Mouse (Mus musculus): Measurements from ENCODE around the gene Itgb4. TPM values are rescaled to one million over a fixed set of nuclear protein-coding genes. Genes with fewer than 3 reads are reported as not detected.
A peak's percentile ranks its signal among the peaks of the same experiment; 100 is the strongest.

The Itgb4 gene
- not detected in 3 replicates for total RNA-seq (2017)

DNA sequence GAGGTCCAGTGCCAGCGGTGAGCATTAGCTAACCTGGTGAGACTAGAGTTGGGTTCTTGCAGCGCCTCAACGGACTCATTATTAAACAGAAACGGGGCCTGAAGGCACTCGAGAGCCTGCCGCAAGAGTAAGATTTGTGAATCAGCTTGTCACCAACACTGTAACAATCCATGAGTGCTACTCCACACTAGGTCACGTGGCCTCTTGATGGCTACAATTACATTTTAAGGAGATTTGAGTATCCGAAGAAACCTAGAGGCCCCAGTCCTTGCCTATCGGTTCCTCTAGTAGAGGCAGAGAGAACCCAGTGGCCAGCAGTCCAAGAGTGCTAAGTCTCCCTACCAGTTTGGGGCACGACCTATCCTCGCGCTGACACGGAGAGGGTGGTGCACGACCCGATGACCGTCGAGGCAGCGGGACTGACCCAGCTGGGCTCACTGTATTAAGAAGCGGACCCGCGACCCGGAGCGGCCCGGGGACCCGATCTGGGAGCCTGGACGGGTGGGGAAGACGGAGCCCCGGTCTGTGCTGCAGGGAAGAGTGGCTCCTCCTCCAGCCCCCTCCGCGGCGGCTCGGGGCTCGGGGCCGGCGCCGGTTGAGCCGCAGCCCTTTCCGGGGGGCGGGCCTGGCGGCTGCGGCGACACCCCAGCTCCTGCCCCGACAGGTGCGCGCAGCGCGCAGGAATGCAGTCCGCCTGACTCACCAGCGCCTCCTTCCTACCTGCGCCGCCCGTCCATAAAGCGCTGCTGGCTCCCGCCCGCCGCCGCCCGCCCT lies at the start of gene Itgb4:
Gene Itgb4, plus strand, starts transcription at position 401 of the 774 bp plus-strand sequence.
- ATAC-seq (replicated peaks; ENCODE audit: insufficient number of reproducible peaks, low FRiP score, low TSS enrichment, poor library complexity, severe bottlenecking): no peak

DNA sequence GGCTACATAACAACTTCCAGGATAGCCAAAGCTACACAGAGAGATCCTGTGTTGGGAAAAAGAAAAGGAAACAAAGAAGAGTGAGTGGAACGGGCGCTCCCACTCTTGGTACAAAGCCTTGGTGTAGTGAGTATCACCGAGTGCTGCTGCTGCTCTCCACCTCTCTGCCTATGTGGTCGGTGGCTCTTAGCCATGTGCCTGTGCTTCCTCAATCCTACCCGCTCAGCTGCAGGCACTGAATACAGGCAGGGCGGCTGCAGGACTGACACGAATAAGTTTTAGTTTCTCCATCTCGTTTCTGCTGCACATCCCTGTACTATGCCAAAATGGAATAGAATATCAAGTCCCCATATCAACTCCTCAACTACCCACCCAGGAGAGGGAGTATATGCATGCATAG lies 45.5 kb upstream of the Itgb4 start:
- no peak for ATAC-seq (replicated peaks; ENCODE audit: insufficient number of reproducible peaks, low FRiP score, low TSS enrichment, poor library complexity, severe bottlenecking)

DNA sequence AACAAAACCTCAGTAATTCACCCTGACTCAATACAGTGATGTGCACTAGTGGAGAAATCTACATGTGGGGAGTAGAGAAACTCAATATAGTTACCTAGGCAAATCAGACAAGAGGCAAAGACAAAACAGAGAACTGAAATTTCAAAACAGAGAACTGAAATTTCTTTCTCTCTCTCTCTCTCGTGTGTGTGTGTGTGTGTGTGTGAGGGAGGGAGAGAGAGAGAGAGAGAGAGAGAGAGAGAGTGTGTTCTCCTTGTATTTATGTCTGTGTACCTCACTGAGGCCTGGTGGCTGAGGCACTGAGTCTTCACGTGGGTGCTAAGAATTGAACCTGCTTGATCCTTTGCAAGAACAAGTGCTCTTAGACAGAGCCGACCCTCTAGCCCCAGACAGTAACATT lies 44.7 kb upstream of the Itgb4 start:
- ATAC-seq (replicated peaks; ENCODE audit: insufficient number of reproducible peaks, low FRiP score, low TSS enrichment, poor library complexity, severe bottlenecking): peak; percentile 34; the same call in 1 of the 2 replicates

DNA sequence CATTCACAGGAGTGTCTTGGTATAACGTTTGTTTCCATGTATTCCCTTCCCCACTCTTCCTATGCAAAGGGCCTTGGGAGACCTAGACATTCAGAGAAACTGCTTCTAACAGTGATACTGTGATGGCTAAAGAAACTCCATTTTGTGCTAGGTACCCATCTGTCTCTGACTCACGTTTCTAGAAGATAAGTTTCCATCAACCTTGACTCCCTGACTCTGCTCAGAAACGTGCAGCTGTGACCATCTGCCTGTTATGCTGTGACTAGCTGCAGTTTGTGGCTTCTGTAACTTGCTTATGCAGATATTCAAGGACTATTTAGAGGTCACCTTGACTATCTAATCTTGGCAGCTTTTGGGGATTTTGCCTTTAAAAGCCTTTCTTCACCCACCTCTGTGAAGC lies 43.3 kb upstream of the Itgb4 start:
- no peak for ATAC-seq (replicated peaks; ENCODE audit: insufficient number of reproducible peaks, low FRiP score, low TSS enrichment, poor library complexity, severe bottlenecking)

DNA sequence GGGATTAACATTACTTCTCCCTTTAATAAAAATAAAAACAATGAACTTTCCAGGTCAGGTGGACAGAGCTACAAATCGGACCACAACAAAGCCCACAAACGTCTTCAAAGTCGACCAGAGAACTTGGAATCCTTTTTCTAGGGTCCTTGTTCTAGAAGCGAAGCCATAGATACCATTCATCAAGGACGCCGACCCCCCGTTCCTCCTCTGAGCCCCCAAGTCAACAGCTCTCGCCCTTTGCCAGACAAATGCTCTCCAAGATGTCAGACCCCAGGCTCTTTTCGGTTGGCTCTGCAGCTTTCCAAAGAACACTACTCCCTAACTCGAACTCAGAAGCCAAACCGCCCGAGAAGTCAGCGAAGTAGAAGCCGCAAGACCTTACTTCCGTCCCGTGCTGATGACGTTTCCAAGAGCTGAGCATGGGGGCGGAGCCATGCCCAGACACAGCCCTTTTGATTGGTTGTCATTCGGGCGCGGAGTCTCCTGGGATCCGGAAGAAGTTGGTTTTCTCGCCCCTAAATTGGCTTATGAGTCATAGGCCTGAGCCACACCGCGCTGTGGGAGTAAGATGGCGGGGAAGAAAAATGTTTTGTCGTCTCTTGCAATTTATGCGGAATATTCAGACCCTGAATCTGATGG lies 41.3 kb upstream of the Itgb4 start, which contains the start of the genes Sap30bp and Recql5:
Gene Sap30bp, plus strand, starts transcription at position 175 of the 639 bp plus-strand sequence.
Gene Recql5, minus strand, starts transcription at position 370 of the 639 bp plus-strand sequence.
- ATAC-seq (replicated peaks; ENCODE audit: insufficient number of reproducible peaks, low FRiP score, low TSS enrichment, poor library complexity, severe bottlenecking): peak; percentile 99

DNA sequence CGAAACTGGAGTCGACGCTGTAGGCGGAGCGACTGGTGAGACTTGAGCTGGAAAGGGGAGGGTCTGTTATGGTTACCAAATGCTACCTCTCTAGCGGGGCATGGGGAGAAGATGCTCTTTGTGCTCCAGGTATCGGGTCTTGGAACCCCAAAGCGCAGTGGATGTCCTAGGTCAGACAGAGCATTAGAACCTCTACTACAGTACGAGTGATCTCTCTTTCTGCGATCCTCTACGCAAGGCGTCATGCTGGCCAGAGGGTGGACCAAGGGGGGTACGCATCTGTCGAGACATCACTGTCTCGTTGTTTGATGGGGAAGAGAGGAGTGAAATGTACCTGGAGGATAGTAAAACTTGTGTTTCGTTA lies 40.8 kb upstream of the Itgb4 start:
- peak; percentile 12; the same call in 1 of the 2 replicates for ATAC-seq (replicated peaks; ENCODE audit: insufficient number of reproducible peaks, low FRiP score, low TSS enrichment, poor library complexity, severe bottlenecking)

DNA sequence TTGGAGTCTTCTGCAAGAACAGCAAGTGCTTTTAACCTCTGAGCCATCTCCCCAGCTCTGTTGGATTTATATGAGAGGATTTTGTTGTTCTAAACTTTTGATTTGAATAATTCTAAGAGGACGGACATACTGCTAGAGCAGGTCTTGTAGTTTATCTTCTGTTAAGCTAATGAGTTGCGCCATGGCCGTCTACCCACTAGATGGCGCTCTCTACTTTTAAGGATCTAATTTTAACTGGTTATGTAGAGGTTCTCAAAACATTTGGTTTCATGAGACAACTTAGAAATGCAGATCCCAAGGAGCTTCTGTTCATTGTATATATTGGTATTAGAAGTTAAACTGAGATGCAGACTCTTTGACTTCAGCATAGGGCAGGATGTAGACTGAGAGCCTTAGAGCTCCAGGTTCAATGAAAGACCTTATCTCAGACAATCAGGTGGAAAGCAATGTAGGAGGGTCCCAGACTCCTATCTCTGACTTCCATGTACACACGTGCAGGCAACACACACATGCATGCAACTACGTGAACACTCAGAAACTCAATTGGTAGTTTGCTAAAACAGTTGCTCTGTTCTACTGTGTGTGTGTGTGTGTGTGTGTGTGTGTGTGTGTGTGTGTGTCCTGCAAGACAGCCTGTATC lies 34.7 kb upstream of the Itgb4 start:
- ATAC-seq (replicated peaks; ENCODE audit: insufficient number of reproducible peaks, low FRiP score, low TSS enrichment, poor library complexity, severe bottlenecking): peak; percentile 69; the same call in 1 of the 2 replicates

DNA sequence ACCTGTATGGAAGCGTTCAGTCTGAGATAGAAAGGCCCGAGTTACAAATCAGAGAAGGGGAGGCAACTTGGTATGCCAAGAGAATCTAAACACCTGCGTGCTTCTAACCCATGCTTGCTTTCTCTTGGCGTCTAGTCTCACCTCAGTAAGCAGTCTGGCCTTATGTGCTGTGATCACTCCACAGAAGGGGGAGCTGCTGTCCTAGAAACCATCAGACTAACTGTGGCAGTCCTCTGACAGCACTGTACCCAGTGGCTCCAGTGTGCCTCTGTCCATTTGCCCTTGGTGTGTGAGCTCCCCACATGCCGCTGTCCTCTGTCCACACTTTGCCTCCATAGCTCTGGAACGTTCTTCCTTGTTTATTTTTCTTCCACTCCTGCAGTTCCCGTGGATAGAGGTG lies 32.5 kb upstream of the Itgb4 start:
- no peak for ATAC-seq (replicated peaks; ENCODE audit: insufficient number of reproducible peaks, low FRiP score, low TSS enrichment, poor library complexity, severe bottlenecking)

DNA sequence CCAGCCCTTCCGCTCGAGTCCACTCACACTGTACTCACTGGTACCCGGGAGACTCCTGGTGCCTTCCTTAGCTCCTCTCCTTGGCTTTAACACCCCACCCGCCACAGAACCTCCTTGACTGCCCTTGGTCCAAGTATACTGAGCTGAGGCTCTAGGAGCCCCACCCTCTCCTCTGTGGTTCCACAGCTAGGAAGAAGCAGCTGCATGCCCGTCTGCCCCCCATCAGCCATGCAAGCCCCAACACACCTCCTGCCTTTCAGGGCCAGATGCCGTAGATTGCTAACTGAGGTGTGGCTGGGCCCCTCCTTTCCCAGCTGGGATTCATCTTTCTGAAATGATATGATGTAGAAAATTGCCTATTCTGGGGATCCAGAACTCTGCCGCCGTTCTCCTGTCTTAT lies 29.3 kb upstream of the Itgb4 start:
- no peak for ATAC-seq (replicated peaks; ENCODE audit: insufficient number of reproducible peaks, low FRiP score, low TSS enrichment, poor library complexity, severe bottlenecking)

DNA sequence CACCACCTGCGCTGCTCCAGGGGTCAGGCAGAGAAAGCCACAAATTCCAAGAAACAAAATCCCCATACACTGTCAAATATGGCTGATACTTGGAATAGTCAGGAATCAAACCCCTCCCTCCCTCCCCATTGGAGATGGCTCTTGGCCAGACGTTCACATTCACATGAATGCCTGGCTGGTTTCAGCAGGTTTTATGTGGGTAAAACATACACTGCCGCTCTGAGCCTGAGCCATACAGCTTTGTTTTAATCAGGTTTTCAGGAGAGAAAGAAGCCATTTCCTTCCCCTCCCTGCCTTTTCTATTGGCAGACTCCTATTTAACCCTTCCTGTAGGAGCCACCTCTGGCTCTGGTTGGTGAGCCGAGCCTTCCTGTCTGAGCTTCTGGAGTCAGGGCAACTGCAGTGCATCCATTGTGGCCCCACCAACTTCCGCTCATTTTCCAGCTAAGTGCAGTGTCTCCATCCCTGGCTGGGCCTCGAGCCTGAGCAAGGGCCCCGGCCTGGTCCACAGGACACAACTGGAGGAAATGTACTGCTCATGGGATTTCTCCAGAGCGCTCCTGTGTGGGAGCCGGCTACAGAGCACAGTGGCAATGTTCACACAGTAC lies 28.2 kb upstream of the Itgb4 start:
- ATAC-seq (replicated peaks; ENCODE audit: insufficient number of reproducible peaks, low FRiP score, low TSS enrichment, poor library complexity, severe bottlenecking): no peak

DNA sequence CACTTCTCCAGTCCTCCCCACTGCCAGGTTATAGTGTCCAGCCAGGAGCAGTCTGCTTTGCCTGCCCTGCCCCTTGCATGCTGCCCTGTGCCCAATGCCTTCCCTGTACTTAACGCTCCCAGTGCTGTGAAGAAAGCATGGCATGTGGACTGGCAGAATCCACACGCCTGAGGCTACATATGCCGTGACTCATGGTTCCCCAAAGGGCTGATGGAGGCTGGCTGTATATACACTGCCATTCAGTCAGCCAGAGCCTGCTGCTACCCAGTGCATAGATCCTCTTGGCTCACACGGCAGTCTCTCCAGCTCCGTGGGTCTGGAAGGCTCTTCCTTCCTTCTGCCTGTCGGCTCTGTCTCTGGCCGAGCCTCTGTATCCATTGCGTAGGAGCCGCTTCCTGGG lies 26.2 kb upstream of the Itgb4 start:
- ATAC-seq (replicated peaks; ENCODE audit: insufficient number of reproducible peaks, low FRiP score, low TSS enrichment, poor library complexity, severe bottlenecking): no peak

DNA sequence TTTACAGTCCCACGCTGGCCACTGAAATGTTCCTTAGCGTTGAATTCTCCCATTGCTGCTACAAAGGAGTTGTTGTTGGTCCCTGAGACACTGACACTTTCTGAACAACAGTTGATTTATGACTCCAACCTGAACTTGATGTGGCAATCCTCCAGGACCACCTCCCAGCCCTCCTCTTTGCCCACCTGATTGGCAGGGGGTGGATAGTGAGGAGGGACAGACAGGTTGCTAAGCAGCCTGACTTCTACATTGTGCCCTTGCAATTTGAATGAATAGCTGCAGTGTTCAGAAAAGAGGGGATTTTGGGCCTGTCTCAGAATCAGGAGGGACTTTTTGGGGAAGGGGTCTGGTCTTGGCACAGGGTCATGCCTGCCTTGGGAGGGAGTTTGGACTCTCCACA lies 23.8 kb upstream of the Itgb4 start:
- no peak for ATAC-seq (replicated peaks; ENCODE audit: insufficient number of reproducible peaks, low FRiP score, low TSS enrichment, poor library complexity, severe bottlenecking)

DNA sequence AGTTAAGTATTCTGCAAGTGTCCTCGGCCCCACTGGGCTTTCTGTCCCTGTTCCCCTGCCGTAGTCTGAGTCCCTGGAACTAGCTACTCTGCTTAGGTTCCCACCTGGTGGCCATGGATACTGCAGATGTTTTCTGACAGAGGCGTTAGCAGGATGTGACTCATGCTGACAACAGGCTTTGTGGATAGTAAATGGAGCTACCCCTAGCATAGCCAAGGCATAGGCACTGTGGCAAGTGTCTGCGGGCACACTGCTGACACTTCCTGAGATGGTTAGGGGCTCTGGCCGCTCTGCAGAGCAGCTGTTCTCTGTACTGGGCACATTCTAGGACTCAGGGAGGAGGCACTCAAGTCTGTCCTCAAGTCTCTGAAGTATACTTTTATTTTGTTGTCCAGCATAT lies 19.8 kb upstream of the Itgb4 start:
- ATAC-seq (replicated peaks; ENCODE audit: insufficient number of reproducible peaks, low FRiP score, low TSS enrichment, poor library complexity, severe bottlenecking): no peak

DNA sequence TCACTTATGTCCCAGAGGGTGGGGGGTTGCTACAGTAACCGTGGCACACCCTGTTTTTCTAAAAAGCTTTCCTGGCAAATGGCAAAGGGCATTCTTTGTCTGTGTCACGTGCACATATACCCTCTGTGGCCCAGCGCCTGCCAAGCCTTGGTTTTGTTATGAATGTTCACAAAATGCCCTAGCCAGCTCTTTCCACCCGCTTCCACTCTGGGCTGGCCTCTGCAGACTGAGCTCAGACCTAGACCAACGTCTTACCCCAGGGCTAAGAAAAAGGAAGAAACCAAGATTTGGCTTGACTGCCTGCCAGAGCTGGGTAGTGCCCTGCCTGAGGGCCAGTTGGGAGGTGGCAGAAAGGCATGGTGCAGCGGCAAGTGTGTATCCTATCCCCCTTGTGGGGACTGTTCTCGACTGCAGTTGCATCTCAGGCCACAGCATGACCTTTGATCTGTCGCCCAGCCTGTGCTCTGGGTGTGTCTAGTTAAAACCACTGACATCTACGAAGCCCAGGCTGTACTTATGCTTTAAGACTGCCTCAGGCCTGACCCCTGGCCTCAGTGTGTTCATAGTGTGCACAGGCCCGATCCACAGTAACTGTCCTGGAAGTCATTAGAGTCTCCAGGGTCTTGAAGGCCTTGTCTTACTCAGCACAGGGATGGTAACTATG lies 19.2 kb upstream of the Itgb4 start:
- no peak; the same call in 1 of the 2 replicates for ATAC-seq (replicated peaks; ENCODE audit: insufficient number of reproducible peaks, low FRiP score, low TSS enrichment, poor library complexity, severe bottlenecking)

DNA sequence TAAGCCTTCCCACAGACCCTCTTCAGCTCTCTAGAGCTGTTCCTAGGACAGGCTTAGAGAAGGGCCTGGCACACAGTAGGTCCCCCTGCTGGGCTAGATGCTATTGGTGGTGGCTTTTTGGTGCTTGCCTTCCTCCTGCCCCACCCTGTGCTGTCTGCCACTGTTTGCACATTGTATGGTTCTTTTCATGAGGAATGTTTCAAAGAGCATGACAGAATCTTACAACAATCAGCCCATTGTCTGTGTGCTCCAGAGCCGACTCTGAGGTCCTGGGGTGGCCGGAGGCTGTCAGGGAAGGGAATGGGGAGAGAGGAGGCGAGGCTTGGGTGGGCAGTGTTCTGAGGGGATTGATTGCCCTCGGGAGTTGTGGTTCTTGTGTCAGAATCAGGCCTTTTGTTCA lies 18.1 kb upstream of the Itgb4 start:
- no peak for ATAC-seq (replicated peaks; ENCODE audit: insufficient number of reproducible peaks, low FRiP score, low TSS enrichment, poor library complexity, severe bottlenecking)

DNA sequence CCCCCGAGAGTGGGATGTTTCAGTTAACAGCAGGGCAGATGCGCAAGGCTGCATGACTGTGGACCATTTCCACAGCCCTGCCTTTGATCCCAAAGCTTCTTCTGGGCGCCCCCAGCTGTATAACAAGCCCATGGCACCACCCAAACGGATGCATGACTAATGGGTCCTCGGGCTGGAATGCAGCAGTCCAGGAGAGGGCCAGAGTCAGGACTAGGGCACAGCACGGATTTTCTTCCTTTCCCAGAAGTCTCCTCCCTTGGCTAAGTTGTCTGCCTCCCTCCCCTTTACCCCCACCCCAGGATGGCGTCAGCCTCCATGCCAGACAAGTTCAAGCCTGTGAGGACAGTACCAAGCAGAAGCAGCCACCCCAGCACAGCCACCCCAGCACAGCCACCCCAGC lies 16.5 kb upstream of the Itgb4 start:
- no peak for ATAC-seq (replicated peaks; ENCODE audit: insufficient number of reproducible peaks, low FRiP score, low TSS enrichment, poor library complexity, severe bottlenecking)

DNA sequence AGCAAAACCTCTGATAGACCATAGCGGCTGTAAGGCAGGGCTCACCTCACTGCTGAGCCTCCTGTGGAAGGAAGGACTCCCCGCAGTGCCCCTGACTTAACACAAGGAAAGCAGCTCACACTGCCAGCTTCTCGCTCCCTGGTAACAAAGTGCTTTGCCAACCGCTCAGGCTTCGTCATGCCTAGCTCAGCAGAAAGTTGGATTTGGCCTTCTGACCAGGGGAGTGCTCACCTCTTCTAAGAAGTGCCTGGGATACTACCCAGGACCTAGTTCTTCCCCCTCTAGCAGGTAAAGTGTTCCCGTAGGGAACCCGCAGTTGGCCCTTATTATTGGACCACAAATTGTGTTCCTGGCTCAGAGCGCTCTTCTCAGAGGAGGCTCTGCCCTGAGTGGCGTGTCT lies 15.5 kb upstream of the Itgb4 start:
- ATAC-seq (replicated peaks; ENCODE audit: insufficient number of reproducible peaks, low FRiP score, low TSS enrichment, poor library complexity, severe bottlenecking): no peak

DNA sequence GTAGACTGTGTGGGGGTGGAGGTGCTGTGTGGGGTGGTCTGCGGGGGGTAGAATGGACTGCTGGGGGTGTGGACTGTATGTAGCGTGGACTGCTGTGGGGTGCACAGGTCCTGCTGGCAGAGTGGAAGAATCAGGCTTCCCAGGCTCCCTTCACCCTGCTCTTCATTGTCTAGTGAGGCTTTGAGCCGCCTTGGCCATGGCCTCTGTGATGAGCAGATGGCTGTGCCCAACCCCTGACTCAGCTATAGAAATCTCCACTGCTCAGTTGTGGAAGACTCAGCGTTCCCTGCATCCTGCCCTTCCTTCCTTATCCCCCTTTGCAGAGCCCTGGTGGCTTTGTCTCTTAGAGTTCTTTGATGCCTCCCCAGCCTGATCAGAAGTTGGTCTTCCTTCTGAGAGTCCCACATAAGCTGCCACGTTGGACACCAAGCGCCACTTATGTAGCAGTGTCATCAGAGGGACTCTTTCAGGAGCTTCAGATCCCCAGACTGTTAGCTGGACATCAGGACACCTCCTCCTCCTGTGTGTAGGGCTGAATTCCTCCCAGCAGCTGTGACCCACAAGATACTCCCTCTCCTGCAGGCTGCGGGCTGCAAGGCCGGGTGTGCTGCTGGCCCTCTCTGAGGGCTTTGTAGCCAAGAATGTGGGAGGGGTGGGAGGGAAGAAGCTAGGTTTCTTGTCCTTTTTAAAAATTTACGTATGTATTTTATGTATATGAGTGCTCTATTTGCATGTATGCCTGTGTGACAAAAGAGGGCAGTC lies 11.7 kb upstream of the Itgb4 start:
- ATAC-seq (replicated peaks; ENCODE audit: insufficient number of reproducible peaks, low FRiP score, low TSS enrichment, poor library complexity, severe bottlenecking): no peak
